Mouse (Mus musculus): ENCODE data around the gene C1rl. TPM values are rescaled to one million over a fixed set of nuclear protein-coding genes. Genes with fewer than 3 reads are reported as not detected.

The C1rl gene
- polyA plus RNA-seq, 1 experiment = 0.79 TPM

- Histone ChIP-seq H3K9ac (ENCODE audit: low read depth, poor library complexity, severe bottlenecking) (peak overlapping the region; percentile 92), H3K27ac (ENCODE audit: insufficient read depth, low read length) (peak overlapping the region; percentile 71), H3K36me3 (ENCODE audit: control insufficient read depth, insufficient read depth, low read length, poor library complexity, severe bottlenecking) (peaks cover 6% of the 10 kb centered on the region; the same call in 1 of the 2 replicates), H3K27me3 (ENCODE audit: control insufficient read depth, insufficient read depth, low read length, poor library complexity, severe bottlenecking) (no peaks in the 10 kb centered on the region), H3K9me3 (replicated peaks; ENCODE audit: control insufficient read depth, insufficient read depth, low read length, poor library complexity, severe bottlenecking) (no peaks in the 10 kb centered on the region), H3K4me1 (ENCODE audit: control insufficient read depth, insufficient read depth, low read length) (peaks cover 2% of the 10 kb centered on the region), H3K4me3 (ENCODE audit: low read depth, low read length) (peak overlapping the region; percentile 62)
- TF ChIP-seq CTCF (IDR thresholded peaks at IDR 0.05; ENCODE audit: low read depth, low read length) (no peak), POLR2A (IDR thresholded peaks at IDR 0.05; ENCODE audit: insufficient read depth, low read length) (no peak), EP300 (IDR thresholded peaks at IDR 0.05; ENCODE audit: insufficient read depth, low read depth, low read length) (no peak)
These were observed 16.1 kb upstream of the C1rl start for GRCm38 (mm10) chr6:124476796-124477195.

- Histone ChIP-seq H3K27ac (ENCODE audit: insufficient read depth, low read length) (peak overlapping the region; percentile 71), H3K9ac (ENCODE audit: low read depth, poor library complexity, severe bottlenecking) (peak overlapping the region; percentile 92), H3K4me3 (ENCODE audit: low read depth, low read length) (no peak overlapping the region), H3K9me3 (replicated peaks; ENCODE audit: control insufficient read depth, insufficient read depth, low read length, poor library complexity, severe bottlenecking) (no peaks in the 10 kb centered on the region), H3K27me3 (ENCODE audit: control insufficient read depth, insufficient read depth, low read length, poor library complexity, severe bottlenecking) (no peaks in the 10 kb centered on the region), H3K4me1 (ENCODE audit: control insufficient read depth, insufficient read depth, low read length) (peaks cover 2% of the 10 kb centered on the region), H3K36me3 (ENCODE audit: control insufficient read depth, insufficient read depth, low read length, poor library complexity, severe bottlenecking) (peaks cover 6% of the 10 kb centered on the region; the same call in 1 of the 2 replicates)
- TF ChIP-seq CTCF (IDR thresholded peaks at IDR 0.05; ENCODE audit: low read depth, low read length) = no peak
- no peak for TF ChIP-seq POLR2A (IDR thresholded peaks at IDR 0.05; ENCODE audit: insufficient read depth, low read length)
- no peak for TF ChIP-seq EP300 (IDR thresholded peaks at IDR 0.05; ENCODE audit: insufficient read depth, low read depth, low read length)
These were observed 15.7 kb upstream of the C1rl start for GRCm38 (mm10) chr6:124477221-124477655.

DNA sequence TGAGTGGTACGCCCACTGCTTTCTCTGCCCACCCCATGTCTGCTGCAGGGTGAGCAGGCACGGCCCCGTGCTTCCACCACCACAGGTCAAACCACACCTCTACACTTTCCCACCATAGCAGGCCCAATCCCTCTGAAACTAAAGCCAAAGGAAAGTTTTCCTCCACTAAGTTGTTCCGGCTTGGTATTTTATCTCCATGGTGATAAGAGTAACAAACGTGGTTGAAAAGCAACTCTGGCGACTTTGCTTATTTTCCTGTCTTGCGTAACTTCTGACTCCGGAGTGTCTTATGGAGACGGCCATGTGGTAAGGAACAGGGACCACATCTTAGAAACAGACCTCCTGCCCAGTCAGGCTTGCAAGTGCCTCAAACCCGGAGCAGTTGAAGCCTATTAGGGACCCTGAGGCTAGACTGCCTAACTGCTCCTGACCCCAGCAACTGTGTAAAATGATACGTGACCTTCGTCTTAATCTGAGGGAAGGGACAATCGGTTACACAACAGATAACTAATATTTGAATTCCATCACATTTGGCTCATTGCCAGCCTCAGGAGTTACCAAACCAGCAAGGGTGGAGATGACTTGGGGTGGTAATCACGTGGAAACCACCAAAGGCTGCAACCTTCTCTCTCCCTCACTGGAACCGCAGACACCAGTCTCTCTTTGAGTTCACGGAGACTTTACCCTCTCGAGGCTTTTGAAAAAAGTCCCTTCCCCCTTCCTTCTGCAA, 14.8 kb upstream of the C1rl start:
- H3K9ac ChIP-seq (ENCODE audit: low read depth, poor library complexity, severe bottlenecking) = peak overlapping the region; percentile 92
- no peaks in the 10 kb centered on the region for H3K27me3 ChIP-seq (ENCODE audit: control insufficient read depth, insufficient read depth, low read length, poor library complexity, severe bottlenecking)
- H3K27ac ChIP-seq (ENCODE audit: insufficient read depth, low read length) = peak overlapping the region; percentile 71
- H3K36me3 ChIP-seq (ENCODE audit: control insufficient read depth, insufficient read depth, low read length, poor library complexity, severe bottlenecking) = peaks cover 6% of the 10 kb centered on the region; the same call in 1 of the 2 replicates
- TF ChIP-seq CTCF (IDR thresholded peaks at IDR 0.05; ENCODE audit: low read depth, low read length) (no peak), EP300 (IDR thresholded peaks at IDR 0.05; ENCODE audit: insufficient read depth, low read depth, low read length) (0 out of 2 replicates have a peak, but pooled peaks have one; percentile 5), POLR2A (IDR thresholded peaks at IDR 0.05; ENCODE audit: insufficient read depth, low read length) (no peak)
- no peak overlapping the region for H3K4me3 ChIP-seq (ENCODE audit: low read depth, low read length)
- H3K4me1 ChIP-seq (ENCODE audit: control insufficient read depth, insufficient read depth, low read length) = peaks cover 2% of the 10 kb centered on the region
- no peaks in the 10 kb centered on the region for H3K9me3 ChIP-seq (replicated peaks; ENCODE audit: control insufficient read depth, insufficient read depth, low read length, poor library complexity, severe bottlenecking)

DNA sequence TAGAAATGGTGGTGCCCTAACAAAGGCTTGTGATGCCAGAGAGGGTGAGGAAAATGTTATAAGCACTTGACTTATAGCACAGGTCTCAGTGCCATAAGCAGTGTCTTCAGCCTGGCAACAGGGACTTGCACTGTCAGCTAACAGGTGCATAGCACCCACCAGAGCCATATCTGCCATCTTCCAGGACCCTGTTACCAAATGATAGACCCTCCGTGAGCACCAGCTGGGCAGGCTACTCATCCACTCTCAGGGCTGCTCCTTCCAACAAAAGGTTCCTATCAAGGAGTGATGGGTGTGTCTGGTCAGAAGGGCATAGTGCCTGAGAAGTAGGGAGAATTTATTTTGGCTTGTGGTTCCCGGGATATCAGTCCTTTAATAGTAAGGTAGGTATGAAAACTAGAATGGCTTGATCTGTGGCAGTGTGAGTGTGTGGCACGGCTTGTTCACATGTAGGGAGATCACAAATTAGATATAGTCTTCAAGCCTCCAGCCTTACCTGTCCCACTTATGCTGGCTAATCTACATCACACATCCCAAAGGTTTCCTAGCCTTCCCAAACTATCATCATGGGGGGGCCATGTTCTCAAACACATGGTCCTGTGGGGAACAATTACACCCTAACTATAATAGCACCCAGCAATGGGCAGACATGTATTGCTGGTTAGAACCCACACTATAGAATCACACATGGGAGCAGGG, 13.9 kb upstream of the C1rl start:
- Histone ChIP-seq H3K9ac (ENCODE audit: low read depth, poor library complexity, severe bottlenecking) (peak overlapping the region; percentile 92; the same call in 1 of the 2 replicates), H3K9me3 (replicated peaks; ENCODE audit: control insufficient read depth, insufficient read depth, low read length, poor library complexity, severe bottlenecking) (no peaks in the 10 kb centered on the region), H3K4me1 (ENCODE audit: control insufficient read depth, insufficient read depth, low read length) (no peaks in the 10 kb centered on the region), H3K4me3 (ENCODE audit: low read depth, low read length) (no peak overlapping the region), H3K36me3 (ENCODE audit: control insufficient read depth, insufficient read depth, low read length, poor library complexity, severe bottlenecking) (peaks cover 6% of the 10 kb centered on the region; the same call in 1 of the 2 replicates), H3K27me3 (ENCODE audit: control insufficient read depth, insufficient read depth, low read length, poor library complexity, severe bottlenecking) (no peaks in the 10 kb centered on the region), H3K27ac (ENCODE audit: insufficient read depth, low read length) (peak overlapping the region; percentile 71)
- TF ChIP-seq CTCF (IDR thresholded peaks at IDR 0.05; ENCODE audit: low read depth, low read length) = no peak
- TF ChIP-seq EP300 (IDR thresholded peaks at IDR 0.05; ENCODE audit: insufficient read depth, low read depth, low read length) = no peak
- TF ChIP-seq POLR2A (IDR thresholded peaks at IDR 0.05; ENCODE audit: insufficient read depth, low read length) = no peak

GRCm38 (mm10) chr6:124479573-124479930, 13.4 kb upstream of the C1rl start:
- Histone ChIP-seq H3K4me3 (ENCODE audit: low read depth, low read length) (no peak overlapping the region), H3K9me3 (replicated peaks; ENCODE audit: control insufficient read depth, insufficient read depth, low read length, poor library complexity, severe bottlenecking) (no peaks in the 10 kb centered on the region), H3K9ac (ENCODE audit: low read depth, poor library complexity, severe bottlenecking) (peak overlapping the region; percentile 92; the same call in 1 of the 2 replicates), H3K27me3 (ENCODE audit: control insufficient read depth, insufficient read depth, low read length, poor library complexity, severe bottlenecking) (no peaks in the 10 kb centered on the region), H3K36me3 (ENCODE audit: control insufficient read depth, insufficient read depth, low read length, poor library complexity, severe bottlenecking) (peaks cover 6% of the 10 kb centered on the region; the same call in 1 of the 2 replicates), H3K27ac (ENCODE audit: insufficient read depth, low read length) (no peak overlapping the region), H3K4me1 (ENCODE audit: control insufficient read depth, insufficient read depth, low read length) (no peaks in the 10 kb centered on the region)
- no peak for TF ChIP-seq POLR2A (IDR thresholded peaks at IDR 0.05; ENCODE audit: insufficient read depth, low read length)
- TF ChIP-seq EP300 (IDR thresholded peaks at IDR 0.05; ENCODE audit: insufficient read depth, low read depth, low read length) = no peak
- TF ChIP-seq CTCF (IDR thresholded peaks at IDR 0.05; ENCODE audit: low read depth, low read length) = no peak

All from ES-Bruce4 (cell line).